Mouse (Mus musculus): Measurements from ENCODE around the gene Rabep1.

- TF ChIP-seq EP300 (IDR thresholded peaks at IDR 0.05; ENCODE audit: low read depth) (no peak), CTCF (IDR thresholded peaks at IDR 0.05; ENCODE audit: low read depth) (no peak)
These were observed 100.6 kb downstream of the Rabep1 start for GRCm38 (mm10) chr11:70944935-70945817.
